Mouse (Mus musculus) MEL (cell line): ENCODE measurements around the gene Tnfrsf25.

Experiments
- CTCF ChIP-seq, 3 experiments: IDR thresholded peaks in 2 of 3; conservative IDR thresholded peaks in 1 of 3; 2 replicates each; pipeline ENCODE4 v1.5.1; 2011 to 2012; ENCODE audit warnings: low read length in 3 of 3, low read depth in 2 of 3, mild to moderate bottlenecking in 2 of 3, improper control_type of control experiment in 1 of 3, inconsistent platforms in 1 of 3, mixed read lengths in 1 of 3, moderate library complexity in 1 of 3; ENCODE audit not compliant: control insufficient read depth in 1 of 3, insufficient read depth in 1 of 3, poor library complexity in 1 of 3, severe bottlenecking in 1 of 3
- E2F4 ChIP-seq: IDR thresholded peaks from 2 replicates; pipeline ENCODE4 v1.6.1; 2011; ENCODE audit warnings: low read depth, low read length, improper control_type of control experiment, borderline replicate concordance
- EP300 ChIP-seq, 2 experiments: IDR thresholded peaks; 2 replicates each; pipeline ENCODE4 v1.6.1; 2011; ENCODE audit warnings: improper control_type of control experiment in 2 of 2, low read length in 2 of 2, low read depth in 1 of 2, mild to moderate bottlenecking in 1 of 2
- ETS1 ChIP-seq: IDR thresholded peaks from 2 replicates; pipeline ENCODE4 v1.6.1; 2012; ENCODE audit warnings: low read depth, mild to moderate bottlenecking, inconsistent platforms, low read length, improper control_type of control experiment, moderate library complexity
- GABPA ChIP-seq: IDR thresholded peaks from 2 replicates; pipeline ENCODE4 v1.6.1; 2012; ENCODE audit warnings: low read depth, mild to moderate bottlenecking, inconsistent platforms, low read length, improper control_type of control experiment, moderate library complexity
- HCFC1 ChIP-seq: IDR thresholded peaks from 2 replicates; pipeline ENCODE4 v1.6.1; 2012; ENCODE audit warnings: low read depth, mild to moderate bottlenecking, inconsistent platforms, low read length, improper control_type of control experiment, moderate library complexity
- POLR2A ChIP-seq, 2 experiments: IDR thresholded peaks; 2 replicates each; pipeline ENCODE4 v1.6.1; 2011 to 2012; ENCODE audit warnings: low read length in 2 of 2, mild to moderate bottlenecking in 2 of 2, control low read depth in 1 of 2, improper control_type of control experiment in 1 of 2, low read depth in 1 of 2, moderate library complexity in 1 of 2; ENCODE audit not compliant: control insufficient read depth in 1 of 2, insufficient read depth in 1 of 2, poor library complexity in 1 of 2
- TAL1 ChIP-seq: IDR thresholded peaks from 2 replicates; pipeline ENCODE4 v1.6.1; 2012; ENCODE audit warnings: mild to moderate bottlenecking, inconsistent platforms, low read length, moderate library complexity, mixed read lengths
- USF1 ChIP-seq: IDR thresholded peaks from 2 replicates; pipeline ENCODE4 v1.6.1; 2014; ENCODE audit warnings: low read depth, mild to moderate bottlenecking, inconsistent platforms, low read length, improper control_type of control experiment, moderate library complexity
- ZC3H11A ChIP-seq: IDR thresholded peaks from 2 replicates; pipeline ENCODE4 v1.6.1; 2012; ENCODE audit warnings: low read depth, mild to moderate bottlenecking, inconsistent platforms, low read length, improper control_type of control experiment

GRCm38 (mm10) chr4:152090191-152090590 lies 25.5 kb upstream of the Tnfrsf25 start:
- TF ChIP-seq POLR2A (IDR thresholded peaks at IDR 0.05; ENCODE audit: control insufficient read depth in 1 of 2, insufficient read depth in 1 of 2, low read depth in 1 of 2, low read length in 2 of 2, poor library complexity in 1 of 2) (no peak), USF1 (no peak), ETS1 (no peak), CTCF (IDR thresholded peaks at IDR 0.05 in 2 of 3, conservative IDR thresholded peaks at IDR 0.05 in 1 of 3; ENCODE audit: control insufficient read depth in 1 of 3, insufficient read depth in 1 of 3, low read depth in 2 of 3, low read length in 3 of 3, poor library complexity in 1 of 3, severe bottlenecking in 1 of 3) (no peak), GABPA (no peak), TAL1 (no peak), HCFC1 (no peak), E2F4 (no peak), EP300 (IDR thresholded peaks at IDR 0.05; ENCODE audit: low read depth in 1 of 2, low read length in 2 of 2) (no peak), ZC3H11A (no peak)
